Mouse (Mus musculus): ENCODE measurements around the gene Vmn1r72.
"Not testable (repeated sequence)": the region's sequence is repeated elsewhere in the genome, so short reads cannot be mapped to it uniquely, and the experiment has no call there.

DNA sequence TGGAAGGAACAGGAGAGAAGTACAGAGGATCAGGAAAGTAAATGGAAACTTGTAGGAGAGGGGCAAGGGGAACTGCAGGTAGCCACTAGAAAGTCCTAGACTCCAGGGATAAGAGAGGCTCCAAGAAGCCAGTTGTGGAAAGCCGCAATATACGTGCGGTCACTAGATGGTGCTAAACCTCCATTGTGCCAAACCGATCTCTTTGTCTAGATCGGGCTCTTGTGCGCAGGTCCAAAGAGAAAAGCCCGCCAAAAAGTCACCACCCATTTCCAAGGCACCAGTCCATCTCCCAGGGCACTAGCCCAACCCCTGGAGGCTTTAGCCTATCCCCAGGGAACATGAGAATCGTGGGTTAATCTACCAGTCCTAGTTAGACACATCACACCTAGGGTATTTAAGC, 62.9 kb downstream of the Vmn1r72 start:
- not testable (repeated sequence) for TF ChIP-seq CTCF (IDR thresholded peaks at IDR 0.05; ENCODE audit: borderline replicate concordance, insufficient read depth, low read length); POLR2A (IDR thresholded peaks at IDR 0.05; ENCODE audit: low read depth, low read length)

All from embryonic fibroblast, embryonic 13.5 days (primary cell).